Mouse (Mus musculus) midbrain, postnatal 0 days (tissue): Measurements from ENCODE around the gene Ctf1. TPM values are rescaled to one million over a fixed set of nuclear protein-coding genes. Genes with fewer than 3 reads are reported as not detected.

Source experiments
- ATAC-seq: fragments of 200-750 bp; cut with Nextera tagmentation; 2 replicates; pipeline ENCODE4 v1.8.0; 2017; ENCODE audit warnings: moderate number of reproducible peaks, mild to moderate bottlenecking, moderate TSS enrichment, moderate library complexity; ENCODE audit not compliant: low FRiP score
- DNase-seq: peaks from one replicate; pipeline ENCODE4 v3.0.0-alpha.2; 2015; ENCODE audit warnings: low spot score
- H3K27ac ChIP-seq: fragments of 300-500 bp; sonication (generic); 2 replicates; pipeline ENCODE4 v1.5.1; 2014; ENCODE audit warnings: low read depth, mild to moderate bottlenecking, low read length, mixed read lengths
- H3K27me3 ChIP-seq: fragments of 300-500 bp; sonication (generic); 2 replicates; pipeline ENCODE4 v1.6.1; 2014; ENCODE audit warnings: low read length, control low read depth, mixed read lengths; ENCODE audit not compliant: insufficient read depth
- H3K36me3 ChIP-seq: fragments of 300-500 bp; sonication (generic); 2 replicates; pipeline ENCODE4 v1.6.1; 2014; ENCODE audit warnings: low read length, control low read depth, mixed read lengths; ENCODE audit not compliant: insufficient read depth
- H3K4me1 ChIP-seq: fragments of 300-500 bp; sonication (generic); 2 replicates; pipeline ENCODE4 v1.6.1; 2014; ENCODE audit warnings: mild to moderate bottlenecking, control low read depth, antibody characterized with exemption, low read length, mixed read lengths; ENCODE audit not compliant: insufficient read depth
- H3K4me2 ChIP-seq: fragments of 300-500 bp; sonication (generic); 2 replicates; pipeline ENCODE4 v1.6.1; 2014; ENCODE audit warnings: low read depth, mild to moderate bottlenecking, low read length, mixed read lengths; ENCODE audit not compliant: poor library complexity, severe bottlenecking
- H3K4me3 ChIP-seq: fragments of 300-500 bp; sonication (generic); 2 replicates; pipeline ENCODE4 v1.5.1; 2014; ENCODE audit warnings: low read depth, mild to moderate bottlenecking, low read length, moderate library complexity
- H3K9ac ChIP-seq: fragments of 300-500 bp; sonication (generic); replicated peaks from 2 replicates; pipeline ENCODE4 v1.6.1; 2014; ENCODE audit warnings: mild to moderate bottlenecking, low read length, moderate library complexity, mixed read lengths; ENCODE audit not compliant: poor library complexity, severe bottlenecking
- H3K9me3 ChIP-seq: fragments of 300-500 bp; sonication (generic); 2 replicates; pipeline ENCODE4 v1.6.1; 2016; ENCODE audit warnings: low read length, control low read depth
- CTCF ChIP-seq: IDR thresholded peaks from 2 replicates; pipeline ENCODE4 v1.5.1; 2016; ENCODE audit warnings: antibody characterized with exemption, mild to moderate bottlenecking
- WGBS: fragments of 180-500 bp; shearing (Covaris S2); extraction: QIAGEN DNeasy Blood & Tissue Kit; methylation state at CpG from one replicate; pipeline ENCODE4 v1.1.7; 2014; 5-methylcytosine and 5-hydroxymethylcytosine counted together
- polyA plus RNA-seq: library from polyadenylated mRNA; unstranded; fragments of >200 nt; fragmentation: Nextera tagmentation; extraction: Ambion mirVana; gene quantifications from 2 replicates; pipeline ENCODE4 v1.2.1, GENCODE M21; 2015
- total RNA-seq: library from RNA; depleted of rRNA; stranded (reverse); fragments of >200 nt; gene quantifications from 2 replicates; pipeline ENCODE4 v1.2.3, GENCODE M21; 2014

Ctf1 gene
- total and polyA plus RNA-seq, 2 experiments from 2014 or later, result 3.8 to 5.5 TPM

DNA sequence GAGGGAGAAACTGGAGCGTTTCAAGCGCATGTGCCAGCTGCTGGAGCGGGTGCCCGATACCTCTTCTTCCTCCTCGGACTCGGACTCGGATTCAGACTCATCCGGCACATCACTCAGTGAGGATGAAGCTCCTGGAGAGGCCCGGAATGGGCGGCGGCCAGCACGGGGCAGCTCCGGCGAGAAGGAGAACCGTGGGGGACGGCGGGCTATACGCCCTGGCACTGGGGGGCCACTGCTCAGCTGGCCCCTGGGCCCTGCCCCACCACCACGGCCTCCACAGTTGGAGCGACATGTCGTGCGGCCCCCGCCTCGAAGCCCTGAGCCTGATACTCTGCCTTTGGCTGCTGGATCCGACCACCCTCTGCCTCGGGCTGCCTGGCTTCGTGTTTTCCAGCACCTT is 39.5 kb downstream of the Ctf1 start:
- Histone ChIP-seq H3K9ac (no peak overlapping the region), H3K4me1 (no peaks in the 10 kb centered on the region; the same call in 1 of the 2 replicates), H3K27ac (no peak overlapping the region), H3K9me3 (no peaks in the 10 kb centered on the region), H3K27me3 (no peaks in the 10 kb centered on the region), H3K36me3 (peaks cover 60% of the 10 kb centered on the region), H3K4me3 (no peak overlapping the region), H3K4me2 (no peak overlapping the region)
- DNase-seq, result no peak
- 95% methylated on average over 23 of the region's 27 CpGs for WGBS
- no peak for TF ChIP-seq CTCF
- ATAC-seq, result no peak

- Histone ChIP-seq H3K27me3 (no peaks in the 10 kb centered on the region), H3K36me3 (peaks cover 68% of the 10 kb centered on the region), H3K4me3 (no peak overlapping the region), H3K4me1 (no peaks in the 10 kb centered on the region; the same call in 1 of the 2 replicates), H3K27ac (no peak overlapping the region), H3K4me2 (no peak overlapping the region), H3K9ac (no peak overlapping the region), H3K9me3 (no peaks in the 10 kb centered on the region)
- no peak for TF ChIP-seq CTCF
- ATAC-seq, result no peak
- 76% methylated on average over 5 of the region's 5 CpGs for WGBS
- DNase-seq, result no peak
These were observed 40.6 kb downstream of the Ctf1 start for GRCm38 (mm10) chr7:127753158-127753557.

GRCm38 (mm10) chr7:127753741-127754140 is 41.2 kb downstream of the Ctf1 start:
- no peak overlapping the region for H3K4me3 ChIP-seq
- no peak overlapping the region for H3K9ac ChIP-seq
- WGBS, result 93% methylated on average over 7 of the region's 7 CpGs
- no peaks in the 10 kb centered on the region for H3K27me3 ChIP-seq
- H3K36me3 ChIP-seq, result peaks cover 70% of the 10 kb centered on the region
- H3K9me3 ChIP-seq, result no peaks in the 10 kb centered on the region
- H3K4me2 ChIP-seq, result no peak overlapping the region
- H3K27ac ChIP-seq, result no peak overlapping the region
- DNase-seq (no peak), ATAC-seq (no peak)
- no peak for TF ChIP-seq CTCF
- H3K4me1 ChIP-seq, result no peaks in the 10 kb centered on the region; the same call in 1 of the 2 replicates

DNA sequence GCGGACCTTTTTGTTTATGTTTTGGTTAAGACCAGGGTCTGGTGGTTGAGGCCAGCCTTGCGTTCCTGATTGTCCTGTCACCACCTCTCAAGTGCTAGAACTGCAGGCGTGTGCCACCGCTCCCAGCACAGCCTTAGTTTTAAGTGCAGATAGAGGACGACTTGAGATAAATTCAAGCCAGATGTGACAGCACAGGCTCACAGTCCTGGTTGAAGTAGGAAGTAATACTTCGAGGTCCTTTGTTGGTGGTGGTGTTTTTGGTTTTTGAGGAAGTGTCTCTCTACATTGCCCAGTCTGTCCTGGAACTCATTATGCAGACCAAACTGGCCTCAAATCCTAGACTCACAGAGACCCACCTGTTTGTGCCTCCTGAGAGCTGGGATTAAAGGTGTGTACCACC is 47.2 kb downstream of the Ctf1 start:
- Histone ChIP-seq H3K36me3 (peaks cover 41% of the 10 kb centered on the region), H3K9me3 (no peaks in the 10 kb centered on the region), H3K27ac (no peak overlapping the region), H3K27me3 (no peaks in the 10 kb centered on the region), H3K9ac (no peak overlapping the region), H3K4me1 (no peaks in the 10 kb centered on the region; the same call in 1 of the 2 replicates), H3K4me3 (no peak overlapping the region), H3K4me2 (no peak overlapping the region)
- no peak for ATAC-seq
- no peak for DNase-seq
- WGBS, result 79% methylated on average over 6 of the region's 6 CpGs
- TF ChIP-seq CTCF, result no peak

DNA sequence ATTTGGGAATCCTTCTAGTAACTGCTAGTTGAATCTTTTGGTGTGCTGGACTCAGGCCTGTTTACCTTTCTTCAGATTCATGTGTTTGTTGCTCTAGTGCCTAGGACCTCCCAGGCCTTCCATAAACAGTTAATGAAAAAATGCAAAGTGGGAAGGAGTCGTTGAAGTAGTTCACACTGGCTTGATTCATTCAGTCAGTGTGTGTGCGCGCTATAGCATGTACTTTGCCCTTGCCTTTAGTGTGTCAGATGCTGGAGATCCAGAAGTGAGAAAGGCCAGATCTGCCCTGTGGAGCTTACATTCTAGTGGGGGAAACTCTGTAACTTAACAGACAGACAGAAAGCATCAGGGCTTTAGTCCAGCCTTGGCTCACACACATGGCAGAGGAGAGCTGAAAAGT is 47.9 kb downstream of the Ctf1 start:
- WGBS, result 88% methylated on average over 3 of the region's 3 CpGs
- H3K27ac ChIP-seq, result no peak overlapping the region
- no peak overlapping the region for H3K9ac ChIP-seq
- TF ChIP-seq CTCF, result no peak
- no peaks in the 10 kb centered on the region for H3K27me3 ChIP-seq
- peaks cover 42% of the 10 kb centered on the region for H3K36me3 ChIP-seq
- H3K4me1 ChIP-seq, result no peaks in the 10 kb centered on the region; the same call in 1 of the 2 replicates
- DNase-seq (no peak), ATAC-seq (no peak)
- no peak overlapping the region for H3K4me2 ChIP-seq
- H3K4me3 ChIP-seq, result no peak overlapping the region
- no peaks in the 10 kb centered on the region for H3K9me3 ChIP-seq

DNA sequence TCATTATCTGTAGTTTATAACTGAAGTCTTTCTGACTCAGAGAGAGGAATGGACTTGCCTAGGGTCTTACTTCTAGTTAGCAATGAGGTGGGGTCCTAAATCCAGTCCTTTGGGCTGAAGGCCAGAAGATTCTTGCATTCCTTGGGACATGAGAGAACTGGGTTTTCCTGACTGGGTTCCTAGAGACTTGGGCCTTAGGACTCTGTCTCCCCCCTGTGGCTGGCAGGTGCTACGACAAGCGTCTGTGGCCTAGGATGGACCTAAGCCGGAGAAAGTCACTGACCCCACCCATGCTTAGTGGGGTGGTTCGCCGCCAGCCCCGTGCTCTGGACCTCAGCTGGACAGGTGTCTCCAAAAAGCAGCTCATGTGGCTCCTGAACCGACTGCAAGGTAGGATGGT is 48.5 kb downstream of the Ctf1 start:
- Histone ChIP-seq H3K36me3 (peaks cover 47% of the 10 kb centered on the region), H3K9me3 (no peaks in the 10 kb centered on the region), H3K27ac (no peak overlapping the region), H3K27me3 (no peaks in the 10 kb centered on the region), H3K4me2 (no peak overlapping the region), H3K4me1 (no peaks in the 10 kb centered on the region; the same call in 1 of the 2 replicates), H3K9ac (no peak overlapping the region), H3K4me3 (no peak overlapping the region)
- peak; percentile 84 for TF ChIP-seq CTCF
- WGBS, result 34% methylated on average over 7 of the region's 7 CpGs
- no peak for ATAC-seq
- peak; percentile 67 for DNase-seq
